Mouse (Mus musculus) lung, postnatal 0 days (tissue): ENCODE data around the gene Kmt2c.

ENCODE experiments used
- CTCF ChIP-seq: IDR thresholded peaks from 2 replicates; pipeline ENCODE4 v1.5.1; 2016; ENCODE audit warnings: antibody characterized with exemption, mild to moderate bottlenecking
- EP300 ChIP-seq: IDR thresholded peaks from 2 replicates; pipeline ENCODE4 v1.6.1; 2016; ENCODE audit warnings: antibody characterized with exemption, mild to moderate bottlenecking, control low read depth

GRCm38 (mm10) chr5:25368420-25368819 lies 130.2 kb downstream of the Kmt2c start:
- no peak for TF ChIP-seq CTCF
- no peak for TF ChIP-seq EP300
